Mouse (Mus musculus) neural tube, postnatal 0 days (tissue): Measurements from ENCODE around the gene Vmn1r54. TPM values are rescaled to one million over a fixed set of nuclear protein-coding genes. Genes with fewer than 3 reads are reported as not detected.

Source experiments
- polyA plus RNA-seq: library from polyadenylated mRNA; unstranded; fragments of >200 nt; fragmentation: Nextera tagmentation; extraction: Ambion mirVana; gene quantifications from 2 replicates; pipeline ENCODE4 v1.2.1, GENCODE M21; 2015

The Vmn1r54 gene
- polyA plus RNA-seq, result not detected in 2 replicates

DNA sequence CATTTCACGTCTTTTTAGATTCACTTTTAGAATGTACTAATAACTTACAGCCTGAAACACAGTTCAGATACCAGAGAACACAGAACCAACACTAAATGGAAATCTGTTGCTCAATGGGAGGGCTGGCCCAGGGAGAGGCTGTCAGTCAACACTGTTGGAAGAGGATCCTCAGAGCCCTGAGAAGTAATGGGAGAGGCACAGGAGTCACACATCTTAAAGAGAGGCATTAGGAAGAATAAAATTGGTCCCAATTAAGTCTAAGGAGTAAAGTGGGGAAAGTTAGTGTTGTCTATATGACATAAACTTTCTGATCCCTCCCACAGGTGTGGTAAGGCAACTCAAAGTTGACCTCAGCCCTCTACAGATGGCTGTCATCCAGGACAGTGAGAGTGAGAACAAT, at the start of gene Vmn1r54:
Gene Vmn1r54 (plus strand): TSS at position 301 of the 400 bp plus-strand sequence.

DNA sequence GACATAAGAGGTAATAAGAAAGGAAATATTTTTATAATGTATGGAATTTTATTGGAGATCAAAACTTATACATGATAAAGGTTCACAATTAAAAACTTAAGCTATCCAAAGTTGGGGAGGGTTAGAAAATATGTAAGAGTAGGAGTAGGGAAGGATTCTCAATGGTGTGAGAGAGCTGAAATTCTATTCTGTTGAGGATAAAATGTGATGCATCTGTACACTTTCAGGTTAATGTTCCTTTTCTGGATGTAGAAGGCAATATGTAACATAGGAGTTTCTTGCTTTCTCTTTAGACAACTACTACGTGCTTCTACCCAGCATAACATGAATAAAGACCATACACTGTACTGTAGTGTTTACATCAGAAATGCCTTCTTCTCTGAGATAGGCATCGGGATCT, 43.6 kb upstream of the Vmn1r54 start, which contains the start of gene V1ra8:
Gene V1ra8 (plus strand): TSS at position 301 of the 400 bp plus-strand sequence.

DNA sequence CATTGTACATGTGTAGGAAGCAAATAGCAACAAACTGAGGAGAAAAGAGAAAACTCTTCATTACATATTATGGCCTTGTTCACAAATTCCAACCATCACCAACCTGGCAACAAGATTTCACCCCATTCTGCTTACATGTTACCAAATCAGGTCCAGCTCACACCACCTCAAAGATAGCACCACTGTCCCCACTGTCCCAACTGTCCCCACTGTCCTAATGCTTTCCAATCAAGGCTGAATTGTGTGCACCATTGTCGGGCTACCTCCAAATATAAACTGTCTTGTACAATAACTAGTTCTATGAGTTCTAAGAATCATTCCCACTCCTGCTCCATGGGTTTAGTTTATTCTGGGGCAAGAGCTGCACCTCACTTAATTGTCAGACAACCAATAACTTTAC, 21.8 kb upstream of the Vmn1r54 start, which contains the start of gene Vmn1r53:
Gene Vmn1r53 (minus strand): TSS at position 101 of the 400 bp plus-strand sequence.

DNA sequence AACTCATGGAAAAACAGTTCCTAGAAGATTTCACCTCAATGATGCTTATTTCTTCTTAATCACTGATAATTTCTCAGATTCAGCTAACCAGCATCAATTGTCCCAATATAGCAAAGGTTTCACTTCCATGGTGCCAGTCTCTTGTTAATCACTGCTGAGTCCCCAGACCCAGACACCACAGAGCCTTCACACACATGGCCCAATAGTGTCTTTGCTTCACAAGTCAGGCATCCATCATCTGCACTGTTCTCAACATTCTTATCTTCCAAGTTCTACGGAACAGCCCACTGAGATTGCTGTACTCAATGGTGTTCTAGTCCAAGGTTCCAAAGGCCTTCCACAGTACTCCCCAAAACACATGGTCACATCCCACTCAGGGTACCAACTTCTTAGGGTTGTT, 54.8 kb downstream of the Vmn1r54 start, which contains the start of gene BC048671:
Gene BC048671 (plus strand): TSS at position 301 of the 400 bp plus-strand sequence.

Other genes with a start within 250 kb of the Vmn1r54 start
- not detected in 2 replicates for gene Vmn1r47, start 230.2 kb upstream of the Vmn1r54 start, polyA plus RNA-seq
- gene Vmn1r48, start 209.5 kb upstream of the Vmn1r54 start, polyA plus RNA-seq, result not detected in 2 replicates
- not detected in 2 replicates for gene Vmn1r49, start 167.8 kb upstream of the Vmn1r54 start, polyA plus RNA-seq
- not detected in 2 replicates for gene Vmn1r50, start 144.9 kb upstream of the Vmn1r54 start, polyA plus RNA-seq
- gene Vmn1r51, start 123.7 kb upstream of the Vmn1r54 start, polyA plus RNA-seq, result 0.10 TPM in 2 replicates
- not detected in 2 replicates for gene Vmn1r52, start 71.5 kb upstream of the Vmn1r54 start, polyA plus RNA-seq
- not detected in 2 replicates for gene V1ra8, start 43.5 kb upstream of the Vmn1r54 start, polyA plus RNA-seq
- not detected in 2 replicates for gene Vmn1r53, start 21.9 kb upstream of the Vmn1r54 start, polyA plus RNA-seq
- not detected in 2 replicates for gene BC048671, start 54.9 kb downstream of the Vmn1r54 start, polyA plus RNA-seq
- 0.23 and 0.45 TPM in 2 replicates for gene Chst13, start 78.9 kb downstream of the Vmn1r54 start, polyA plus RNA-seq
- gene Uroc1, start 87.0 kb downstream of the Vmn1r54 start, polyA plus RNA-seq, result not detected in 2 replicates
- gene Zxdc, start 123.2 kb downstream of the Vmn1r54 start, polyA plus RNA-seq, result 9.1 and 10.4 TPM in 2 replicates
- gene Cfap100, start 182.5 kb downstream of the Vmn1r54 start, polyA plus RNA-seq, result 6.4 and 9.7 TPM in 2 replicates
- gene Klf15, start 216.3 kb downstream of the Vmn1r54 start, polyA plus RNA-seq, result 25.6 and 27.4 TPM in 2 replicates
- gene Aldh1l1, start 240.1 kb downstream of the Vmn1r54 start, polyA plus RNA-seq, result 89.3 and 101 TPM in 2 replicates